Mouse (Mus musculus) MEL (cell line): ENCODE measurements around the gene Cdca4. TPM values are rescaled to one million over a fixed set of nuclear protein-coding genes. Genes with fewer than 3 reads are reported as not detected.

Experiments
- DNase-seq: peaks from one replicate; pipeline ENCODE4 v3.0.0; 2011; ENCODE audit warnings: low read depth, low spot score
- H3K27ac ChIP-seq: 2 replicates; pipeline ENCODE4 v1.5.1; 2012; ENCODE audit warnings: low read depth, mild to moderate bottlenecking, control low read depth, low read length, moderate library complexity; ENCODE audit not compliant: control insufficient read depth
- H3K27me3 ChIP-seq, 2 experiments: fragments of 150-350 bp in 1 of 2; sonication (generic) in 1 of 2; 2 replicates each; pipeline ENCODE4 v1.6.1; 2012; ENCODE audit warnings: low read length in 2 of 2, mild to moderate bottlenecking in 2 of 2, improper control_type of control experiment in 1 of 2, moderate library complexity in 1 of 2; ENCODE audit not compliant: insufficient read depth in 2 of 2, control insufficient read depth in 1 of 2
- H3K36me3 ChIP-seq, 2 experiments: 2 replicates each; pipeline ENCODE4 v1.6.1; 2012 to 2014; ENCODE audit warnings: low read length in 2 of 2, improper control_type of control experiment in 1 of 2, inconsistent platforms in 1 of 2, mild to moderate bottlenecking in 1 of 2; ENCODE audit not compliant: insufficient read depth in 2 of 2, control insufficient read depth in 1 of 2
- H3K4me1 ChIP-seq, 2 experiments: fragments of 150-350 bp in 1 of 2; sonication (generic) in 1 of 2; 2 replicates each; pipeline ENCODE4 v1.6.1; 2012; ENCODE audit warnings: low read length in 2 of 2, improper control_type of control experiment in 1 of 2, mild to moderate bottlenecking in 1 of 2; ENCODE audit not compliant: insufficient read depth in 2 of 2, control insufficient read depth in 1 of 2
- H3K4me3 ChIP-seq, 2 experiments: fragments of 150-350 bp in 1 of 2; sonication (generic) in 1 of 2; 2 replicates each; pipeline ENCODE4 v1.5.1; 2012; ENCODE audit warnings: low read depth in 2 of 2, low read length in 2 of 2, mild to moderate bottlenecking in 2 of 2, moderate library complexity in 2 of 2, control low read depth in 1 of 2, improper control_type of control experiment in 1 of 2; ENCODE audit not compliant: control insufficient read depth in 1 of 2, insufficient read depth in 1 of 2
- H3K79me2 ChIP-seq: 2 replicates; pipeline ENCODE4 v1.6.1; 2012; ENCODE audit warnings: mild to moderate bottlenecking, low read length, moderate library complexity; ENCODE audit not compliant: control insufficient read depth, poor library complexity, insufficient read depth
- H3K9ac ChIP-seq: 2 replicates; pipeline ENCODE4 v1.6.1; 2012; ENCODE audit warnings: low read depth, mild to moderate bottlenecking, control low read depth, low read length, moderate library complexity; ENCODE audit not compliant: control insufficient read depth, poor library complexity, severe bottlenecking
- H3K9me3 ChIP-seq: fragments of 150-350 bp; sonication (generic); replicated peaks from 2 replicates; pipeline ENCODE4 v1.6.1; 2012; ENCODE audit warnings: mild to moderate bottlenecking, low read length, improper control_type of control experiment, moderate library complexity; ENCODE audit not compliant: insufficient read depth
- CTCF ChIP-seq, 3 experiments: IDR thresholded peaks in 2 of 3; conservative IDR thresholded peaks in 1 of 3; 2 replicates each; pipeline ENCODE4 v1.5.1; 2011 to 2012; ENCODE audit warnings: low read length in 3 of 3, low read depth in 2 of 3, mild to moderate bottlenecking in 2 of 3, improper control_type of control experiment in 1 of 3, inconsistent platforms in 1 of 3, mixed read lengths in 1 of 3, moderate library complexity in 1 of 3; ENCODE audit not compliant: control insufficient read depth in 1 of 3, insufficient read depth in 1 of 3, poor library complexity in 1 of 3, severe bottlenecking in 1 of 3
- E2F4 ChIP-seq: IDR thresholded peaks from 2 replicates; pipeline ENCODE4 v1.6.1; 2011; ENCODE audit warnings: low read depth, low read length, improper control_type of control experiment, borderline replicate concordance
- ELF1 ChIP-seq: IDR thresholded peaks from 2 replicates; pipeline ENCODE4 v1.6.1; 2014; ENCODE audit warnings: low read depth, mild to moderate bottlenecking, inconsistent platforms, low read length, improper control_type of control experiment, moderate library complexity
- EP300 ChIP-seq, 2 experiments: IDR thresholded peaks; 2 replicates each; pipeline ENCODE4 v1.6.1; 2011; ENCODE audit warnings: improper control_type of control experiment in 2 of 2, low read length in 2 of 2, low read depth in 1 of 2, mild to moderate bottlenecking in 1 of 2
- GABPA ChIP-seq: IDR thresholded peaks from 2 replicates; pipeline ENCODE4 v1.6.1; 2012; ENCODE audit warnings: low read depth, mild to moderate bottlenecking, inconsistent platforms, low read length, improper control_type of control experiment, moderate library complexity
- GATA1 ChIP-seq: IDR thresholded peaks from 2 replicates; pipeline ENCODE4 v1.6.1; 2011; ENCODE audit warnings: low read depth, low read length, improper control_type of control experiment
- HCFC1 ChIP-seq: IDR thresholded peaks from 2 replicates; pipeline ENCODE4 v1.6.1; 2012; ENCODE audit warnings: low read depth, mild to moderate bottlenecking, inconsistent platforms, low read length, improper control_type of control experiment, moderate library complexity
- MAFK ChIP-seq: IDR thresholded peaks from 2 replicates; pipeline ENCODE4 v1.6.1; 2011; ENCODE audit warnings: low read depth, mild to moderate bottlenecking, low read length, improper control_type of control experiment, borderline replicate concordance
- MAZ ChIP-seq: IDR thresholded peaks from 2 replicates; pipeline ENCODE4 v1.6.1; 2012; ENCODE audit warnings: low read depth, mild to moderate bottlenecking, inconsistent platforms, low read length, improper control_type of control experiment
- MEF2A ChIP-seq: IDR thresholded peaks from 2 replicates; pipeline ENCODE4 v1.6.1; 2014; ENCODE audit warnings: low read depth, mild to moderate bottlenecking, inconsistent platforms, low read length, improper control_type of control experiment; ENCODE audit not compliant: poor library complexity, insufficient replicate concordance, severe bottlenecking; ENCODE audit errors: extremely low read depth
- MYB ChIP-seq: IDR thresholded peaks from 2 replicates; pipeline ENCODE4 v1.6.1; 2011; ENCODE audit warnings: mild to moderate bottlenecking, low read depth, low read length, improper control_type of control experiment
- NELFE ChIP-seq: IDR thresholded peaks from 2 replicates; pipeline ENCODE4 v1.6.1; 2011; ENCODE audit warnings: low read depth, low read length, improper control_type of control experiment
- POLR2AphosphoS2 ChIP-seq: IDR thresholded peaks from 2 replicates; pipeline ENCODE4 v1.6.1; 2011; ENCODE audit warnings: low read length, improper control_type of control experiment
- POLR2AphosphoS5 ChIP-seq: IDR thresholded peaks from 2 replicates; pipeline ENCODE4 v1.6.1; 2012; ENCODE audit warnings: low read depth, borderline replicate concordance, mild to moderate bottlenecking, inconsistent platforms, low read length, moderate library complexity, mixed read lengths
- SMC3 ChIP-seq: IDR thresholded peaks from 2 replicates; pipeline ENCODE4 v1.6.1; 2011; ENCODE audit warnings: low read depth, low read length, improper control_type of control experiment
- TCF12 ChIP-seq: IDR thresholded peaks from 2 replicates; pipeline ENCODE4 v1.6.1; 2014; ENCODE audit warnings: low read depth, mild to moderate bottlenecking, inconsistent platforms, low read length, improper control_type of control experiment, moderate library complexity
- ZC3H11A ChIP-seq: IDR thresholded peaks from 2 replicates; pipeline ENCODE4 v1.6.1; 2012; ENCODE audit warnings: low read depth, mild to moderate bottlenecking, inconsistent platforms, low read length, improper control_type of control experiment
- ZMIZ1 ChIP-seq: IDR thresholded peaks from 2 replicates; pipeline ENCODE4 v1.6.1; 2012; ENCODE audit warnings: low read depth, mild to moderate bottlenecking, inconsistent platforms, low read length, improper control_type of control experiment, moderate library complexity
- polyA plus RNA-seq, 2 experiments: library from polyadenylated mRNA; stranded (reverse) in 1 of 2; unstranded in 1 of 2; fragments of >175 nt in 1 of 2; fragments of >200 nt in 1 of 2; gene quantifications; 2 replicates each; pipeline versions ENCODE4 v1.2.1 to v1.2.4; 2012; ENCODE audit warnings: low replicate concordance in 2 of 2, low read depth in 1 of 2; ENCODE audit not compliant: insufficient read length in 2 of 2, insufficient read depth in 1 of 2, missing spikeins in 1 of 2
- total RNA-seq: library from RNA; depleted of rRNA; stranded (reverse); fragments of 300-350 nt; gene quantifications from 2 replicates; pipeline ENCODE4 v1.2.3, GENCODE M21; 2012

Gene Cdca4
- total and polyA plus RNA-seq, 3 experiments, result 274 to 279 TPM; not detected in 1

GRCm38 (mm10) chr12:112774481-112774880 lies 54.7 kb downstream of the Cdca4 start:
- H3K4me1 ChIP-seq, result no peaks in the 10 kb centered on the region
- H3K9me3 ChIP-seq, result peaks cover 3% of the 10 kb centered on the region; the same call in 1 of the 2 replicates
- H3K27me3 ChIP-seq, result no peaks in the 10 kb centered on the region
- DNase-seq, result no peak
- no peak overlapping the region for H3K27ac ChIP-seq
- TF ChIP-seq MAFK (no peak), SMC3 (no peak), POLR2AphosphoS2 (no peak), ZC3H11A (no peak), ELF1 (no peak), ZMIZ1 (no peak), GABPA (no peak), MAZ (no peak), HCFC1 (no peak), POLR2AphosphoS5 (no peak), MYB (no peak), TCF12 (no peak), CTCF (IDR thresholded peaks at IDR 0.05 in 2 of 3, conservative IDR thresholded peaks at IDR 0.05 in 1 of 3; ENCODE audit: control insufficient read depth in 1 of 3, insufficient read depth in 1 of 3, low read depth in 2 of 3, low read length in 3 of 3, poor library complexity in 1 of 3, severe bottlenecking in 1 of 3) (no peak)
- no peaks in the 10 kb centered on the region for H3K36me3 ChIP-seq
- no peak overlapping the region for H3K9ac ChIP-seq
- H3K79me2 ChIP-seq, result no peaks in the 10 kb centered on the region
- no peak overlapping the region for H3K4me3 ChIP-seq

GRCm38 (mm10) chr12:112774026-112774425 lies 55.2 kb downstream of the Cdca4 start:
- Histone ChIP-seq H3K36me3 (no peaks in the 10 kb centered on the region), H3K9ac (no peak overlapping the region), H3K9me3 (peaks cover 3% of the 10 kb centered on the region; the same call in 1 of the 2 replicates), H3K27ac (no peak overlapping the region), H3K79me2 (no peaks in the 10 kb centered on the region), H3K27me3 (no peaks in the 10 kb centered on the region), H3K4me1 (no peaks in the 10 kb centered on the region), H3K4me3 (no peak overlapping the region)
- DNase-seq, result no peak
- TF ChIP-seq GATA1, result no peak
- no peak for TF ChIP-seq EP300 (IDR thresholded peaks at IDR 0.05; ENCODE audit: low read depth in 1 of 2, low read length in 2 of 2)
- TF ChIP-seq ZC3H11A, result no peak
- no peak for TF ChIP-seq CTCF (IDR thresholded peaks at IDR 0.05 in 2 of 3, conservative IDR thresholded peaks at IDR 0.05 in 1 of 3; ENCODE audit: control insufficient read depth in 1 of 3, insufficient read depth in 1 of 3, low read depth in 2 of 3, low read length in 3 of 3, poor library complexity in 1 of 3, severe bottlenecking in 1 of 3)
- no peak for TF ChIP-seq NELFE
- no peak for TF ChIP-seq MYB
- TF ChIP-seq MEF2A, result no peak
- TF ChIP-seq E2F4, result no peak
- TF ChIP-seq MAFK, result no peak
